ENCODE assay signal across 20 mouse cellular contexts in genomic region chr15:11862253-11862652, GRCm38 (mm10). TPM values are rescaled to one million over a fixed set of nuclear protein-coding genes. Genes with fewer than 3 reads are reported as not detected.
DNase-seq lines count a peak whose midpoint lies in the region; ATAC-seq and TF ChIP-seq lines count a peak whose summit lies in the region.
"Had no signal": no experiment of that assay in that cellular context is flagged by ENCODE, and none has a peak within 500 bp of the region (broad histone marks: within the 10 kb centered on the region; RNA-seq: fewer than 3 reads in every experiment).

No protein-coding gene starts in this region.

- ATAC-seq in kidney, embryonic 16.5 days (ENCODE audit: low FRiP score, low TSS enrichment): no peak
- ATAC-seq: forebrain, embryonic 14.5 days; hindbrain, embryonic 16.5 days had no signal

- no peak overlapping the region for H3K4me3 ChIP-seq in kidney, embryonic 16.5 days (ENCODE audit: low read length)
- no peak overlapping the region for H3K4me3 ChIP-seq in left cerebral cortex, adult 2 months
- no peak overlapping the region for H3K4me3 ChIP-seq in cortical plate, adult 2 months (ENCODE audit: insufficient read depth, low read length)
- H3K4me3 ChIP-seq: embryonic facial prominence, embryonic 15.5 days; erythroblast, embryonic 14.5 days; forebrain, embryonic 10.5 days; gastrocnemius, adult 2 months; heart, embryonic 13.5 days had no signal

- no peak for DNase-seq in kidney, adult 8-10 months
- no peak for DNase-seq in left cerebral cortex, adult 2 months (ENCODE audit: extremely low spot score in 1 of 2, low spot score in 2 of 2)
- no peak for DNase-seq in left cerebral cortex, adult 11 months (ENCODE audit: low spot score)
- DNase-seq in gastrocnemius, postnatal 4 days (ENCODE audit: low spot score in 2 of 2): no peak
- DNase-seq: adrenal gland, adult 2 months; adrenal gland, postnatal 25 days; cerebellum, adult 2 months; embryo, embryonic 11 days; gastrocnemius, adult 2 months; gastrocnemius, postnatal 25 days; heart, adult 11 months; heart, postnatal 36 days had no signal

- no peaks in the 10 kb centered on the region for H3K4me1 ChIP-seq in kidney, embryonic 16.5 days (ENCODE audit: insufficient read depth, low read length)
- peaks cover 11% of the 10 kb centered on the region for H3K4me1 ChIP-seq in cortical plate, adult 2 months (ENCODE audit: control insufficient read depth, insufficient read depth, low read length)
- H3K4me1 ChIP-seq: embryonic facial prominence, embryonic 15.5 days; forebrain, embryonic 10.5 days had no signal

- TF ChIP-seq POLR2A in cortical plate, adult 2 months (IDR thresholded peaks at IDR 0.05; ENCODE audit: extremely low read depth, insufficient read depth, low read length): no peak

- H3K27me3 ChIP-seq in kidney, embryonic 16.5 days (ENCODE audit: insufficient read depth, low read length): no peaks in the 10 kb centered on the region
- H3K27me3 ChIP-seq: embryonic facial prominence, embryonic 15.5 days; heart, embryonic 13.5 days had no signal

- H3K4me2 ChIP-seq in kidney, embryonic 16.5 days (replicated peaks; ENCODE audit: low read depth, low read length): no peak overlapping the region
- H3K4me2 ChIP-seq: embryonic facial prominence, embryonic 15.5 days; heart, embryonic 13.5 days had no signal

- peak overlapping the region; percentile 13; the same call in 1 of the 2 replicates for H3K27ac ChIP-seq in kidney, embryonic 16.5 days (ENCODE audit: low read length)
- peak overlapping the region; percentile 57 for H3K27ac ChIP-seq in left cerebral cortex, adult 2 months
- peak overlapping the region; percentile 93 for H3K27ac ChIP-seq in cortical plate, adult 2 months (ENCODE audit: insufficient read depth, low read length)
- H3K27ac ChIP-seq: embryonic facial prominence, embryonic 15.5 days; forebrain, embryonic 10.5 days; gastrocnemius, adult 2 months; heart, embryonic 13.5 days had no signal

- H3K9ac ChIP-seq in kidney, embryonic 16.5 days (replicated peaks; ENCODE audit: low read length): no peak overlapping the region
- H3K9ac ChIP-seq: embryonic facial prominence, embryonic 15.5 days; heart, embryonic 13.5 days had no signal

- 82% methylated on average over 7 of the region's 7 CpGs for WGBS in kidney, embryonic 16.5 days

- H3K9me3 ChIP-seq in kidney, embryonic 16.5 days (ENCODE audit: low read length): no peaks in the 10 kb centered on the region
- H3K9me3 ChIP-seq: embryonic facial prominence, embryonic 15.5 days; forebrain, embryonic 10.5 days; heart, embryonic 13.5 days had no signal

- TF ChIP-seq CTCF in left cerebral cortex, adult 2 months (IDR thresholded peaks at IDR 0.05): no peak
- no peak for TF ChIP-seq CTCF in cortical plate, adult 2 months (IDR thresholded peaks at IDR 0.05; ENCODE audit: extremely low read depth, insufficient read depth, low read length)

- H3K36me3 ChIP-seq in kidney, embryonic 16.5 days (ENCODE audit: insufficient read depth, low read length): no peaks in the 10 kb centered on the region
- H3K36me3 ChIP-seq: embryonic facial prominence, embryonic 15.5 days; forebrain, embryonic 10.5 days had no signal

- intact Hi-C loops in left cerebral cortex, adult 2 months (cut with DNase I): loop anchor here (2.0 kb wide), 1 partner anchor 45 kb away; the partner anchor contains the start of gene Npr3

RNA-seq across cellular contexts. Expression of gene Npr3, which starts 44.8 kb away (rescaled TPM):
- polyA plus RNA-seq in kidney, embryonic 16.5 days (2015; fragmentation: Nextera tagmentation; extraction: Ambion mirVana): 5.9 and 7.7 TPM in 2 replicates
- total RNA-seq in left cerebral cortex, adult 2 months (2021): 10 to 100 TPM; 14.7 to 17.0 TPM
- 3.4 and 3.6 TPM in 2 replicates for polyA plus RNA-seq in cortical plate, adult 2 months (2012; rRNA removed)
- total RNA-seq in gastrocnemius, postnatal 4 days (2021): 10 to 100 TPM; 11.8 to 14.3 TPM
- polyA plus RNA-seq: erythroblast, embryonic 14.5 days had no signal

Comparison
In these comparisons a context has a peak if more than half of its experiments do, and no peak if none do; other contexts are left out.
1. H3K27ac ChIP-seq: peak in every context shown above with its lines; median percentile 93 in cortical plate, adult 2 months; 57 in left cerebral cortex, adult 2 months; 13 in kidney, embryonic 16.5 days.